Mouse (Mus musculus) erythroblast, embryonic 14.5 days (primary cell): ENCODE measurements around the gene Sik3.

Experiments used
- GATA1 ChIP-seq: IDR thresholded peaks from 2 replicates; pipeline ENCODE4 v1.6.1; 2012; ENCODE audit warnings: low read length, inconsistent platforms, mixed read lengths
- TAL1 ChIP-seq: IDR thresholded peaks from 3 replicates; pipeline ENCODE4 v1.6.1; 2012; ENCODE audit warnings: low read length, inconsistent platforms, mixed read lengths

- no peak for TF ChIP-seq GATA1
- TF ChIP-seq TAL1 = no peak
These were observed 161.3 kb downstream of the Sik3 start for GRCm38 (mm10) chr9:46173919-46174318.
